Mouse (Mus musculus) limb, embryonic 14.5 days (tissue): ENCODE measurements around the gene Fgfr2. TPM values are rescaled to one million over a fixed set of nuclear protein-coding genes. Genes with fewer than 3 reads are reported as not detected.
A peak's percentile ranks its signal among the peaks of the same experiment; 100 is the strongest.

Experiments used
- ATAC-seq: fragments of 200-750 bp; cut with Nextera tagmentation; 2 replicates; pipeline ENCODE4 v1.8.0; 2017; ENCODE audit warnings: low read depth, moderate number of reproducible peaks, moderate TSS enrichment; ENCODE audit not compliant: low FRiP score
- DNase-seq: peaks from one replicate; pipeline ENCODE4 v3.0.0-alpha.2; 2015; ENCODE audit warnings: low spot score
- H3K27ac ChIP-seq: fragments of 300-500 bp; sonication (generic); replicated peaks from 2 replicates; pipeline ENCODE4 v1.5.1; 2014; ENCODE audit warnings: low read depth, mild to moderate bottlenecking, low read length, moderate library complexity, mixed read lengths
- H3K27me3 ChIP-seq: fragments of 300-500 bp; sonication (generic); 2 replicates; pipeline ENCODE4 v1.6.1; 2014; ENCODE audit warnings: low read length, mixed read lengths; ENCODE audit not compliant: control insufficient read depth, insufficient read depth
- H3K36me3 ChIP-seq: fragments of 300-500 bp; sonication (generic); 2 replicates; pipeline ENCODE4 v1.6.1; 2014; ENCODE audit warnings: mild to moderate bottlenecking, low read length, moderate library complexity, mixed read lengths; ENCODE audit not compliant: control insufficient read depth, insufficient read depth
- H3K4me1 ChIP-seq: fragments of 300-500 bp; sonication (generic); 2 replicates; pipeline ENCODE4 v1.6.1; 2014; ENCODE audit warnings: antibody characterized with exemption, low read length, mixed read lengths; ENCODE audit not compliant: control insufficient read depth, insufficient read depth
- H3K4me2 ChIP-seq: fragments of 300-500 bp; sonication (generic); replicated peaks from 2 replicates; pipeline ENCODE4 v1.6.1; 2014; ENCODE audit warnings: low read depth, mild to moderate bottlenecking, low read length, moderate library complexity; ENCODE audit not compliant: severe bottlenecking
- H3K4me3 ChIP-seq: fragments of 300-500 bp; sonication (generic); replicated peaks from 2 replicates; pipeline ENCODE4 v1.5.1; 2014; ENCODE audit warnings: low read length
- H3K9ac ChIP-seq: fragments of 300-500 bp; sonication (generic); 2 replicates; pipeline ENCODE4 v1.6.1; 2014; ENCODE audit warnings: mild to moderate bottlenecking, low read depth, low read length, moderate library complexity; ENCODE audit not compliant: severe bottlenecking
- H3K9me3 ChIP-seq: fragments of 300-500 bp; sonication (generic); 2 replicates; pipeline ENCODE4 v1.6.1; 2016; ENCODE audit warnings: low read length; ENCODE audit not compliant: control insufficient read depth
- POLR2A ChIP-seq: fragments of 200-500 bp; IDR thresholded peaks from 2 replicates; pipeline ENCODE4 v1.8.0; 2012; ENCODE audit warnings: inconsistent platforms, mild to moderate bottlenecking, moderate library complexity, borderline replicate concordance; ENCODE audit not compliant: insufficient read depth, insufficient read length; ENCODE audit errors: extremely low read depth
- WGBS: fragments of 180-500 bp; shearing (Covaris S2); extraction: QIAGEN DNeasy Blood & Tissue Kit; methylation state at CpG from one replicate; pipeline ENCODE4 v1.1.7; 2014; 5-methylcytosine and 5-hydroxymethylcytosine counted together
- polyA plus RNA-seq, 2 experiments: library from polyadenylated mRNA; depleted of rRNA in 1 of 2; stranded (reverse) in 1 of 2; unstranded in 1 of 2; fragments of >200 nt; fragmentation: Nextera tagmentation in 1 of 2; extraction: Ambion mirVana in 1 of 2; gene quantifications; 2 replicates each; pipeline versions ENCODE4 v1.2.1 to v1.2.3; 2012 to 2014

Gene Fgfr2
- polyA plus RNA-seq, 2 experiments = 131 to 133 TPM

DNA sequence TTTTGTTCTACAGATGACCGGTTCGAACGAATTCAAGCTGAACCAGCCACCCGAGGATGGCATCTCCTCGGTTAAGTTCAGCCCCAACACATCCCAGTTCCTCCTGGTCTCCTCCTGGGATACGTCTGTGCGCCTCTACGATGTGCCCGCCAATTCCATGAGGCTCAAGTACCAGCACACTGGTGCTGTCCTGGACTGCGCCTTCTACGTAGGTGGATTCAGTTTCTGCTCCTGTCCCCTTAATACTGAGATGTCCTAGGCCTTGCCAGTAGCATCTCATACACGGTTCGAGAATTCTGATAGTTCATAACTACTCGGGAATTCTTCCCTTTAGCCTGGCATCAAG is 1562.5 kb downstream of the Fgfr2 start:
- Histone ChIP-seq H3K4me1 (peaks cover 11% of the 10 kb centered on the region), H3K4me2 (peak overlapping the region; percentile 59), H3K9ac (peak overlapping the region; percentile 86), H3K4me3 (peak overlapping the region; percentile 83), H3K27me3 (peaks cover 31% of the 10 kb centered on the region), H3K9me3 (no peaks in the 10 kb centered on the region), H3K36me3 (peaks cover 37% of the 10 kb centered on the region), H3K27ac (peak overlapping the region; percentile 86)
- WGBS = under 1% methylated on average over 14 of the region's 14 CpGs
- ATAC-seq (peak; percentile 38), DNase-seq (no peak)
- TF ChIP-seq POLR2A = no peak

DNA sequence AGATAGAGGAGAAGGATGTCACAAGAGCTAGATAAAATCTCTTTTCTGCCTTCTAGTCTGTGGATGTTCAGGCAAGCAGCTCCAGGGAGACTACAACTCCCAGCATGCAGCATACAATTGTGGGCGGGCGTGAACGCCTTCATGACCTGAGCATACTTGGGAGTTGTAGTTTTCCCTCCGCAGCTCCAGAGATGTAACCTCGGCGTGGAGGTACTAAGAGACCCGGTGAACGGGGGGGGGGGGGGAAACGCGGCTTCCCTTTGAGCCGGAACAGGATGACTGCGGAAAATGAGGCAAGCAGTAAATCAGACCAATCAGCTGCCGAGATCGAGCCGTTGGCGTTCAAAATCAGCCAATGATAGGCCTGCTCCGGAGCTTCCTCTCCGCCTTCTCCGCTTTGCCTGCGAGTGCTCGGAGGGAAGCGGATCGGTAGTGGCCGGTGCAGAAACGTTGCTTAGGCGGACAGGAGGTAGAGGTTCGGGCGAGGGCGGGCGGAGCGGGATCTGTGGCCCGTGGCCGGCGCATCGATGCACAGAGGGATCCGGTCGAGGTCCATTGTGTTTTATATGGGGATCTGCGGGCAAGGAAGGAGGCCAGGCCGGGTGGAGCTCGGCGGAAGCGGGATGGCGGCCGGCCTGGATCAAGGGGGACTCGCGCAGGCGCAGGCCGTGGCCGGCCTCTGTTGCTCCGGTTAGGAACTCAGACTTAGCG is 1563.0 kb downstream of the Fgfr2 start, which contains the start of gene Bub3:
TSS of gene Bub3 (plus strand) at position 237 of the 711 bp plus-strand sequence.
- peaks cover 14% of the 10 kb centered on the region for H3K4me1 ChIP-seq
- H3K9ac ChIP-seq = peak within 1 kb of the TSS; percentile 86
- H3K36me3 ChIP-seq = peaks cover 32% of the 10 kb centered on the region
- ATAC-seq = peak; percentile 94
- H3K27me3 ChIP-seq = peaks cover 36% of the 10 kb centered on the region
- DNase-seq = peak; percentile 98
- peak within 1 kb of the TSS; percentile 86 for H3K27ac ChIP-seq
- peak; percentile 88; the same call in 1 of the 2 replicates for TF ChIP-seq POLR2A
- no peaks in the 10 kb centered on the region for H3K9me3 ChIP-seq
- WGBS = 0% methylated on average over 37 of the region's 51 CpGs
- H3K4me3 ChIP-seq = peak within 1 kb of the TSS; percentile 83
- H3K4me2 ChIP-seq = peak within 1 kb of the TSS; percentile 59

DNA sequence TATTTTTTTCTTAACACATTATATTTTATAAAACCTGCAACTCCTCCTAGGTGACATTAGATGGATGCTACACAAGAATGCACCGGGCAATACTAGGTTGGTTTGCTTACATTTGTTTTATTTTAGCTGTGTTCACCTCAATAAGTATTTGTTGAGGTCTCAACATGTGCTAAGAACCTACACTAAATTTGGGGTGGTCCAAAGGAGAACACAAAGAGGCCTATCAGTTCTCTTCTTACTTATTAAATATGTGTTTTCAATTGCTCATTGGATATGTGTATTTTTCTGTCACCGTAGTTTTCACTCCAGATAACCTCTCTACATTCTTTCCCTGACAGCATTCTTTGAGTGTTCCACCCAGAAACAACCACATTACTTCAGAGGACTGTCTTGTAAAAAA is 1565.4 kb downstream of the Fgfr2 start:
- Histone ChIP-seq H3K36me3 (peaks cover 10% of the 10 kb centered on the region), H3K9me3 (no peaks in the 10 kb centered on the region), H3K9ac (no peak overlapping the region), H3K4me3 (no peak overlapping the region), H3K4me2 (no peak overlapping the region), H3K4me1 (peaks cover 21% of the 10 kb centered on the region), H3K27ac (no peak overlapping the region), H3K27me3 (peaks cover 60% of the 10 kb centered on the region)
- TF ChIP-seq POLR2A = no peak
- 41% methylated on average over 2 of the region's 2 CpGs for whole genome bisulfite sequencing
- ATAC-seq (no peak), DNase-seq (no peak)

DNA sequence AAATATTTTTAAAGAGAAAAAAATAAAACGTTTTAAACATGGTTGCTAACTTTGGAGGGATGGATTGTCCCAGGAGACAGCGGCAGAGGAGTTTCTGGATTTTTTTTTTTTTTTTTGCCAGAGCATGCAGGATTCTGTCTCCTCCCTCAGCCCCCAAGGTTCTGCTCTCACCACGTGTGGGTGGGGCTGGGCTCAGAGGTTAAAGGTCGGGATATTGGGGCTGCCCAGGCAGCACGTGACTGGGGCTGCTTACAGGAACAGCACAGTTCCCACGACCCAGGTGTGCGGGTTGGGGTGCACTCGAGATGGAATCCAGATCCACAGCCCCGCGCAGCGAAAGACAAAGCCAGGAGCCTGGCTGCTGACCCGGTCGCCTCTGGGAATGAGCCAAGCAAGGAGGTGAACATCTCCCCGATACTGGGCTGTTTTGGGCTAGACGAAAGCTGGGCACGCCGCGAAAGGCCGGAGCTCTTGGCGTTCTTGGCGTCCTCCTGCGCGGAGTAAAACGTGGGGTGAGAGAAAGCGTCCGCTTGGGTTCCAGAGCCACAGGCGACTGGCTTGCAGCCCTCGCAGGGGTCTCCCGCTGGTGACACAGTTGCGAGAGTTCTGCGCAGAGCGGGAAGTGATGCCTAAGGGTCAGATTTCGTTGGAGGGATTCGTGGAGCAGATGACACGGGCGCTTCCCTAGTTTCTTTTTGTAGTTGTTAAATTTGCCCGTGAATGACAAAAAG is 1566.4 kb downstream of the Fgfr2 start:
- H3K4me1 ChIP-seq = peaks cover 19% of the 10 kb centered on the region
- no peak overlapping the region for H3K27ac ChIP-seq
- no peak overlapping the region for H3K9ac ChIP-seq
- H3K36me3 ChIP-seq = no peaks in the 10 kb centered on the region
- H3K9me3 ChIP-seq = no peaks in the 10 kb centered on the region
- ATAC-seq = no peak
- H3K4me3 ChIP-seq = peak overlapping the region; percentile 4; the same call in 1 of the 2 replicates
- H3K4me2 ChIP-seq = no peak overlapping the region; the same call in 1 of the 2 replicates
- 1% methylated on average over 37 of the region's 37 CpGs for WGBS
- H3K27me3 ChIP-seq = peaks cover 71% of the 10 kb centered on the region
- no peak for TF ChIP-seq POLR2A
- no peak for DNase-seq

DNA sequence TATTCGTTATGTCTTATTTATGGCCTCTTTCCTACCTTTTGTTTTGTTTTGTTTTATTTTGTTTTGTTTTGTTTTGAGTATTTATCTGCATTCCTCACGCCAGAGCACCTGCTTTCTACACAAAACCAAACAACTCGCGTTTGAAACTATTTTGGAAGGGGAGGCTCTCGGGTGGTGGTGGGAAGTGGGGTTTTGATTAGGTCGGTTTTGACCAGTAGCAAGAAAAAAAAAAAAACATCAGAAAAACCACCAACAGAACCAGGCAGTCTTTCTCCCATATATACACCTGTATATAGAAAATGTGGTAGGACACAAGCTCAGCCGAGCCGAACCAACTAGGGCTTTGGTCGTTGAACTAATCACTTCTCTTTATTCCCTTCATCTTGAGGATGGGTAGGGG is 1567.0 kb downstream of the Fgfr2 start:
- Histone ChIP-seq H3K9ac (no peak overlapping the region), H3K4me1 (peaks cover 15% of the 10 kb centered on the region), H3K27me3 (peaks cover 76% of the 10 kb centered on the region), H3K9me3 (no peaks in the 10 kb centered on the region), H3K27ac (no peak overlapping the region), H3K4me2 (no peak overlapping the region), H3K4me3 (peak overlapping the region; percentile 26), H3K36me3 (no peaks in the 10 kb centered on the region)
- TF ChIP-seq POLR2A = no peak
- ATAC-seq (no peak), DNase-seq (no peak)
- whole genome bisulfite sequencing = 1% methylated on average over 9 of the region's 9 CpGs
